Mouse (Mus musculus) liver, adult (tissue): ENCODE results near the gene Psip1.

ENCODE experiments used
- GATA4 ChIP-seq: IDR thresholded peaks from 2 replicates; pipeline ENCODE4 v1.6.1; 2014; ENCODE audit warnings: mild to moderate bottlenecking, low read length; ENCODE audit not compliant: insufficient replicate concordance

Psip1 gene

DNA sequence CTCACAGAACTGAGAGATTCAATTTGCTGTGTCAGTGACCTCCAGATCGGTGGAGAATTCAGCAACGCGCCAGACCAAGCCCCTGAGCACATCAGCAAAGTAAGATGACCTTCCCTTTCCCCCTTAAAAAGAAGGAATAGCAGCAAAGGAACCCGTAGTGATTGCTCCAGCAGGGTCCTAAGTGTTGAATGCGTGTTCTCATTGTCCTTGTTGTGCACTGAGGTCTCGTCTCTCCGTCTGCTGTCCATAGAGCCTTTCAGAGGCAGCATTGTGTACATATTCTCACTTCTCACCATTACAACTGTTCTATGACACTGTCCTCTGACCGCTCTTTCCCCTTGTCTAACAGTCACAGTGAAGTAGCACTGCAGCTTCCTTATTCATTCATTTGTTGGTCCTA, 49.9 kb downstream of the Psip1 start:
- TF ChIP-seq GATA4 = no peak

DNA sequence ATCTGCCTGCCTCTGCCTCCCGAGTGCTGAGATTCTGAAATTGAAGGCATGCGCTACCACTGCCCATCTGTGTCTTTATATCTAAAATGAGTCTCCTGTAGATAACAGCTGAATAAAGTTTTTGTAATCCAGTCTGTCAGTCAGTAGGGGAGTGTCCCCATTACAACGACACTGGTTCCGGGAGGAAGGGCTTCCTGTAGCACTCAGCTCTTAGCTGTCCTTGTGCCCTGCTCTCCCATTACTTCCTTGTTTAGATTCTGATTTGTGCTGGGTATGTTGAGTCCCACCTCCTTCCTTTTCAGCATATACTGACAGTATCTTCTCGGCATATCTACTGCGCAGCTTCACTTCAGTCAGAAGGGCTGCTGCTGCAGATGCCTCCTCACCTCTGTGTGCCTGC, 53.4 kb downstream of the Psip1 start:
- no peak for TF ChIP-seq GATA4

DNA sequence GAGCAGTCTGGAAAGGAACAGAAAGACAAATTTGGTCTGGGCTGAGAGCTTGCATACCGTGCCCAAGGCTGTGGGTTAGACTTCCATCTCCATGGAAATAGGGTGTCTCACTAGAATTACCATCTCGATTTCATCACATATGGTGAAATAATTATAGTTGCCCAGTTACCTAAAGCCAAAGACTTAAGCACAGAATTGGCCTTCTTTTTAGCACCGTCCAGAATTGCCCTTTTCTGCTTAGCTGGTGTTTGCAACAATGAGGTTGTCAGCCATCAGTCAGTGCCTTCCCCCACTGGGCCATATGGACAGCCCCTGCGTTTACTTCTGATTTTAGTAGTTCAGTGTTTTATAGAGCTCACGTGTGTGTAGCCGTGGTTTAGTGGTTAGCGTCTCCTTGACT, 54.3 kb downstream of the Psip1 start:
- no peak for TF ChIP-seq GATA4

DNA sequence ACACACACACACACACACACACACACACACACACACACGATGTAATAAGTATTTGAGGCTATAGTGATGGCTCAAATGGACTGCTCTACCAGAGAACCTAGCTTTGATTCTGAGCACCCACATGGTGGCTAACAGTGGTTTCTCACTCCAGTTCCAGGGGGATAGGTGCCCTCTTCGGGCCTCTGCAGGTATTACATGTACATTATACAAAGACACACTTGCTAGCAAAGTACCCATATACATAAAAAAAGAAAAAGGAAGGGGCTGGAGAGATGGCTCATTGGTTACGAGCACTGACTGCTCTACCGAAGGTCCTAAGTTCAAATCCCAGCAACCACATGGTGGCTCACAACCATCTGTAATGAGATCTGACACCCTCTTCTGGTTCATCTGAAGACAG, 57.4 kb downstream of the Psip1 start:
- no peak for TF ChIP-seq GATA4

DNA sequence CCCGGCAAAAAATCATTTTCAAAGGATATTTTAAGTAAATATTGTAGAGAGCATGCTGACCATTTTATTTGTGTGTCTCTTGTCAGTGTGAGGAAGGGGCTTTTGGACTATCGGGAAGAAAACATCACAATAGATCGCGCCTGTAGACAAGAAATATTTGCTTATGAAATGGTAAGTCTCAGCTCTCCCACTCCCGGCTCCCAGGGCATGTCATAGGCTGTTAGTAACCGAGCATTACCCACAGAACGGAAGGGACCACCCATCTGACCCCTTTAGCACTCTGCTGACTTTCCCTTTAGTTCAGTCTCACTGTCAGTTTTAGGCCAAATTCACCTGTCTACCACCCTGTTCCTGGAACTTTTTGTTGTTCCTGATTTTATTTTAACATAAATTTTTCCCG, 58.6 kb downstream of the Psip1 start:
- no peak for TF ChIP-seq GATA4

DNA sequence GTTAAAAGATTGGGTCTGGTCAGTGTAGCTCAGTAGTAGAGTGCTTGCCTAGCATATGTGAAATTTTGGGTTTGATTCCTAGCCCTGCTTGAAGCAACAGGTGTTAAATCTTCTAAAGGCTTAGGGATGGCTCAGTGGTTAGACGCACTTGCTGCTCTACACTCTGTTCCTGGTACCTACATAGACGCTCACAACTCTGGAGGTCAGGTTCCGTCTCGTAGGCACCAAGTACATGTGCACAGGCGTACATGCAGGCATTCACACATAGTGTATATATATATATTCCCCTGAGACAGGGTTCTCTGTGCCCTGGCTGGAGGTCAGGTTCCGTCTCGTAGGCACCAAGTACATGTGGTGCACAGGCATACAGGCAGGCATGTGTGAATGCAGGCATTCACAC, 59.1 kb downstream of the Psip1 start:
- TF ChIP-seq GATA4 = no peak

DNA sequence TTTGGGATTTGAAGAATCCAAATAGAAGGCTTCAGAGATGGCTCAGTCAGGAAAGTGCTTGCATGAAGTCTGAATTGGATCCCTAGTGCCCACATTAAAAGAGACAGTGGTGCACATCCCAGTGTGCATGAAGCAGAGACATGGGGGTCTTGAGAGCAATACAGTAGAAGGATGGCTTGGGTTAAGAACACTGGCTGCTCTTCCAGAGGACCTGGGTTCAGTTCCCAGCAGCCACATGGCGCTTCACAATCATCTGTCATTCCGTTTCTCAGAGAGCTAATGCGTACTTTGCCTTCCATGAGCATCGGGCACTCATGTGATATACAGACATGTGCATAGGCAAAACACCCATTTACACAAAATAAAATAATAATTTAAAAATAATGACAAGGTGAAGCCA, 61.1 kb downstream of the Psip1 start:
- no peak for TF ChIP-seq GATA4

DNA sequence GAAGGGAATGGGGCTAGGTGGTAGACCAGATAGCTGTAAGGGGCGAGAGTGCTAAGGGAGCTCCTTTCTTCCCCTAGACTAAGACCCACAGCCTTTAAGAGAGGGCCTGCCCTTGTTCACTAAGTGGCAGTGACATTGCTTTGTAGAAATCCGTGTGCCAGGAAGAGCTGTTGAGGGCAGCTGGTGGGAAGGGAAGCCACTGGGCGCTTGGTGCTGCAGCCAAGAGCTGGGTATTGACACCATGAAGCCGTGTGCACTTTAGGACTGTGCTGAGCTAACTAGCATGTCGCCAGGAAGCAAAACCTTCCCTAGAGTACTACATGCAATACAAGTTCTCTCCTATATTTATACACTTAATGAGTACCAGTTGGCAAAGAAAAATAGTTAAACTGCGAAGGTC, 62.6 kb downstream of the Psip1 start:
- no peak for TF ChIP-seq GATA4

DNA sequence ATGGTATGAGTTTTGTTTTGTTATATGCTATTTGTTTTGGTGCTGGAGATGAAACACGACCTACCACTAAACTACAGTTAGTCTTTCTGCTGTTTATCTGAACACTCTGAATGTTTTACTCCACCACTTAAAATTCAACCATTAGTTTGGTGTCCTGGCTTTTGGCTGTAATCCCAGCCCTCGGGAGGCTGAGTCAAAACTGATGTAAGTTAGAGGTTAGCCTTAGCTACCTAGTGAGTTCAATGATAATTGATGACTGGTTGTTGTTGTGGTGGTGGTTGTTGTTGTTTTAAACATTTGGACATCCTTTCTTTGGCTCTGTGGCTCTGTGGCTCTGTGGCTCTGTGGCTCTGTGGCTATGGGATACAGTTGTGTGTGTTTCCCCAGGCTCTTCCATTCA, 67.5 kb downstream of the Psip1 start:
- no peak for TF ChIP-seq GATA4

DNA sequence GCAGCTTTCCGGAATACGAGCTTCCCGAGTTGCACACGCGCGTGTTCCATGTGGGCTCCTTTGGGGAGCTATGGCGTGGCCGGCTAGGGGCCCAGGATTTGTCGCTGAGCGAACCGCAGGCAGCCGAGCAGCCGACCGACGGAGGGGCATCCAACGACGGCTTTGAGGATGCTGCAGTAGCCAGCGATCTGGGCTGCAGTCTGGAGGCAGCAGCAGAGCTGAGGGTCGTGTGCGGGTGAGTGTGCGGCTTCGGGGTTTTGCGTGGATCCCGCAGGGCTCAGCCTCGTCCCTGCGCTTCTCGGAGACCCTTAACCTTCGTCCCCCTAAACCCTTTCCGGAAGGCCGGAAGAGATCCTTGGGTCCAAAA, 68.5 kb downstream of the Psip1 start:
- TF ChIP-seq GATA4 = no peak; the same call in 1 of the 2 replicates

DNA sequence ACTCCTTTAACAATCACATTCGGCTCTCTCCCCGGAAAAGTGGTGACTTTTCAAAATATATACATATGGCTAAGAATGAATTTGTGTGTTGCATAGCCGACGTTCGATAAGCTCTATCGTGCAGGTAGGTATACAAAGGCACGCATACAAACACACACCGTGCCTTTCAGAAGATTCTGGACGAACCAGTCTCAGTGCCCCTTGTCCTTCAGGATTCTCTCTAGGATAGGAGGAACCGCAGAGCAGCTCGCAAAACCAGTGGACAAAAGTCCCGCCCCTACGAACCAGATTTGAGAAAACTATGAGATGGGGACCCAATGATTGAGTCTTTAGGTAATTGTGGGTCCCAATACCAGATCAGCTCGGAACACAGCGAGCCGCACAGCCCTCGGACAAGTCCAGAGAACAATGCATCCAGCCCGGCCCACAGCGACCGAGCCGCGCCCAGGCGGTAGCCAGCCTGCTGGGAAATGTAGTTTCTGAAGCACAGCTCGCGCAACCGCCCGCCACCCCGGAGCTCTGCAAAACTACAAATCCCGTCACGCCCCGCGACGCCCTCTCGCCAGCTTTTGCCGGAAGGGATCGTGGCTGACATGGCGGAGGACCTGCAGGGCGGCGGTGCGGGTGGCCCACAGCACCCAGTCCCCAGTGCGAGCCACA, 69.0 kb downstream of the Psip1 start, which contains the start of gene Snapc3:
TSS of gene Snapc3 (plus strand) at position 565 of the 660 bp plus-strand sequence.
- TF ChIP-seq GATA4 = no peak; the same call in 1 of the 2 replicates

DNA sequence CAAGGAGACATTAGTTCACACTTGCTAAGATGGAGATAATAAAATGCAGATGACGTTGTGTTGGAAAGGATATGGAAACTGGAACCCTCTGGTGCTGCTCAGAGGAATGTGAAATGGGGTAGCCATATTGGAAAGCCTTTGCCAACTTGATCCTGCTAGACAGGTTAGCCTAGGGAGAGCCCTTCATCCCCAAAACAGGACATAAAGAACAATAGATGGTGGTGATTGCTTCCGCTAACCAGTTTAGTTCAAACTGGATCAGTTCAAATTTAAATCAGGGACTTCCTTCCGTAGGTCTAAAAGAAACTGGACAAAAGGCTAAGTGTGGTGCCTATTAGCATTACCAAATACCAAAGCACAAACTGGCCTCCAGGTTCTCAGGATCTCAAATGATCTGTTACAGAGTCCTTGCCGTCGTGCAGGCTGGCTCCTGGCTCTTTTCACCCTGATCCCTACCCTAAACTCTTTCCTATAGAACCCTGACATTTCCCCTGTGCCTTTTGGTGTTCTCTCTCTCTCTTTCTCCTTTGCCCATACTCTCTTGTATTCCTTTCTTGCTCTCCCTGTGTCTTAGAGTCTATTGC, 71.9 kb downstream of the Psip1 start:
- TF ChIP-seq GATA4 = no peak

DNA sequence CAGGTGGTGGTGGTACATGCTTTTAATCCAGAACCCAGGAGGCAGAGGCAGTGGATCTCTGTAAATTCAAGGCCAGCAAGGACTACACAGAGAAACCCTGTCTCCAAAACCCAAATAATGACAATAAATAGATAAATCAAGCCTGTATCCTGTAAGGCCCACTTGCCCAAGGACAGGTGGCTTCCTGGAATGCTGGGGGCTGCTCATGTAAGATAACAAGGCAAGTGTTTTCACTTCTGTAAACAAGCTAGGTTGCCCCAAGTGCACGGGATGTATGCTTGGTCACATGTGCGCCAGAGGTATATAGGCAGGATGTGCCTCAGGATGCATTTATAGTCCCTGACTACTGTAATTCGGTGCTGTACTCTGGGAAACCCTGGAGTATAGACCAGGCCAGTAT, 74.2 kb downstream of the Psip1 start:
- no peak for TF ChIP-seq GATA4

DNA sequence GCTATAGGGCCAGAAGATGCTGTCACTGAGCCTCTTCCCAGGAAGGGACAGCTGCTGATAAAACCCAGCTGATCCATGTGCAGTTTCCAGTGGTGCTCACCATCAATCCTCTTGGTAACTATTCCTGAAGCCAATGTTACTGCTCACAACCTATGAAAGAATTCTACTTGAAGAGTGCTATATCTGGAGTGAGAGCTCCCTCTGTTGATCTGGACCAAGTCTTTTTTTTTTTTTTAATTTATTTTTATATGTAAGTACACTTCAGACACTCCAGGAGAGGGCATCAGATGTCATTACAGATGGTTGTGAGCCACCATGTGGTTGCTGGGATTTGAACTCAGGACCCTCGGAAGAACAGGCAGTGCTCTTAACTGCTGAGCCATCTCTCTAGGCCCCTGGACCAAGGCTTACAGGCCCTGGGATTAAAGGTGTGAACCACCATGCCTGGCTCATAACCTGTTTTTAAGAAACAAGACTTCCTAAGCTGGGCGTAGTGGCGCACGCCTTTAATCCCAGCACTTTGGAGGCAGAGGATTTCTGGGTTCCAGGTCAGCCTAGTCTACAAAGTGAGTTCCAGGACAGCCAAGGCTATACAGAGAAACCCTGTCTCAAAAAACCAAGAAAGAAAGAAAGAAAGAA, 76.3 kb downstream of the Psip1 start:
- no peak for TF ChIP-seq GATA4

DNA sequence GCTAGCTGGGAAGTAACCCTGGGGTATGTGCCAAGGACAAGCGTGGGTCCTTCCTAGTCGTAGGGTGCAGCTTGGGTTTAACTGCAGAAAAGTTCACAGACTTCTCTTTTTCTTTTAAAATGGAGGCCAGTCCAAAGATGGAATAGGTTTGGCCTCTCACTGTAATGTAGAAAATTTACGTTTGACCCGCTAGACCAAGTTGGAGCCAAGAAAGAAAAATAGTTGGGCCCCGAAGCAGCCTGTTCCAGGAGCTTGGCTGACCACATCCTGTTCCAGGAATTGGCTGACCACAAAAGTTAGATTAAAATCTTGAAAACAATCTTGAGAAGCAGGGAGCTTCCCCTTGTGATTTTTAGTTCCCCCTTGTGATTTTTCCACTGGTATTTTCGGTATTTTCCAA, 78.6 kb downstream of the Psip1 start:
- TF ChIP-seq GATA4 = no peak
